Mouse (Mus musculus) erythroblast, embryonic 14.5 days (primary cell): ENCODE data around the gene Gm37240. TPM values are rescaled to one million over a fixed set of nuclear protein-coding genes. Genes with fewer than 3 reads are reported as not detected.

ENCODE experiments used
- H3K27me3 ChIP-seq: 2 replicates; pipeline ENCODE4 v1.6.1; 2012; ENCODE audit warnings: inconsistent platforms; ENCODE audit not compliant: control insufficient read depth
- H3K36me3 ChIP-seq: 2 replicates; pipeline ENCODE4 v1.6.1; 2012; ENCODE audit warnings: mild to moderate bottlenecking, inconsistent platforms; ENCODE audit not compliant: control insufficient read depth
- H3K4me1 ChIP-seq: 2 replicates; pipeline ENCODE4 v1.6.1; 2012; ENCODE audit warnings: inconsistent platforms; ENCODE audit not compliant: control insufficient read depth
- H3K4me3 ChIP-seq: replicated peaks from 2 replicates; pipeline ENCODE3; 2012; ENCODE audit warnings: moderate library complexity, mild to moderate bottlenecking, inconsistent platforms
- H3K9me3 ChIP-seq: 2 replicates; pipeline ENCODE4 v1.6.1; 2012; ENCODE audit warnings: low read length, inconsistent platforms, mixed read lengths; ENCODE audit not compliant: control insufficient read depth
- GATA1 ChIP-seq: IDR thresholded peaks from 2 replicates; pipeline ENCODE4 v1.6.1; 2012; ENCODE audit warnings: low read length, inconsistent platforms, mixed read lengths
- TAL1 ChIP-seq: IDR thresholded peaks from 3 replicates; pipeline ENCODE4 v1.6.1; 2012; ENCODE audit warnings: low read length, inconsistent platforms, mixed read lengths
- polyA plus RNA-seq: library from polyadenylated mRNA; stranded (reverse); fragments of >175 nt; gene quantifications from 2 replicates; pipeline ENCODE4 v1.2.3, GENCODE M21; 2012

The Gm37240 gene
- polyA plus RNA-seq, 1 experiment, result not detected

DNA sequence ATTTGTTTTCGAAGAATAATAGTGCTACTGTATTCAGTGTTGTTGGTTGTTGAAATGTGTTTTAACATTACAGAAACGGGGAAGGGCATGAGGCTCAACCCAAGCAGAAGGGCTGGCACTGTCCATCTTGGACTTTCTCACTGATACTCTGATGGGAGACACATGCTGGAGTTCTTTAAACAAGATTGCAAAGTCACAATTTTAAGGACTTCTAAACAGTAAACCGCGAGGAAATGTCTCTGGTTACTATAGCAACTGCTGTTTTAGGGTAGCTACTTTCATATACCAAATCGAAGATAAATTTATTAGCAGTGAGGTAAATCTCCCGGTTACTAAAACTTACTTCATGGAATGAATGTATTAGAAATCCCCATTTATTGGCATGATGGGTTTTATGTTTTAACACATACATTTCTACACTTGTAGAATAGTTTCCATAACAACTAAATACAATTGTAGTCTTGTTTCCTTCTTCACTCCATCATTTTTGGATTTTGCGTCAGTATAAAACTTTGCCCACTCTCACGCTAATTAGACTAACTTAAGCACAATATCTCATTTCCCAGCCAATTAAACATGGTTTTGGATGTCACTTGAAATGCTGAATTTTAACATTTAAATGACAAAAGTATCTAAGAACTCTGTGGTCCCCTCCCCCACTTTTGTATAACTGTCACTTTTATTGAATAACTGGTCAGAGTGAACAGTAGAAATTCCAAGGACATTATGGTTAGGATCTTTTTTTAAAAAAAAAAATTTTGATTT, 932.1 kb downstream of the Gm37240 start:
- no peak overlapping the region for H3K4me3 ChIP-seq
- H3K27me3 ChIP-seq, result no peaks in the 10 kb centered on the region
- H3K9me3 ChIP-seq, result no peaks in the 10 kb centered on the region
- TF ChIP-seq GATA1 (no peak), TAL1 (no peak)
- no peaks in the 10 kb centered on the region for H3K4me1 ChIP-seq
- H3K36me3 ChIP-seq, result peaks cover 8% of the 10 kb centered on the region

- no peak for TF ChIP-seq GATA1
- no peak for TF ChIP-seq TAL1
- Histone ChIP-seq H3K4me3 (no peak overlapping the region), H3K27me3 (no peaks in the 10 kb centered on the region)
These were observed 934.6 kb downstream of the Gm37240 start for GRCm38 (mm10) chr3:84952585-84953187.

DNA sequence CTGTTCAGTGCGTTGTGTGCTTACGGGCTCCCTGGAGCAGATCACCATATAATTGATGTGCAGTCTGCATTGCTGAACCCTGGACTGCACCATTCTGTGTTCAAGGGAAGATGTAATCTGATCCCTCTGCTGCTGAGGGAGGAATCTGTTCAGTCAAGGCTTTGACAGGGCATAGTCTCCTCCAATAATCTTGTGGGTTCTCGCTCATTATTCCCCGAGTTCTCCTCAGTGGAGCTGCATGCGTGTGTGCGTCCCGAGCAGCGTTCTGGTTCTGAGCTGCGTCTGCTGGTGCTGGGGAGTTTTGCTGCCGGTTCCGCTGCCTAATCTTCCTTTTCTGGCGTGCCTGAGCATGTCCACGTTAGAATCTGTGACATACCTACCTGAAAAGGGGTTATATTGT, 935.2 kb downstream of the Gm37240 start:
- Histone ChIP-seq H3K27me3 (no peaks in the 10 kb centered on the region), H3K4me1 (no peaks in the 10 kb centered on the region), H3K4me3 (no peak overlapping the region), H3K9me3 (no peaks in the 10 kb centered on the region), H3K36me3 (no peaks in the 10 kb centered on the region; the same call in 1 of the 2 replicates)
- TF ChIP-seq GATA1, result no peak
- TF ChIP-seq TAL1, result no peak

More at GRCm38 (mm10) chr3:84952585-84953187, 934.6 kb downstream of the Gm37240 start:
- no peaks in the 10 kb centered on the region for H3K9me3 ChIP-seq
- H3K4me1 ChIP-seq, result no peaks in the 10 kb centered on the region
- H3K36me3 ChIP-seq, result no peaks in the 10 kb centered on the region; the same call in 1 of the 2 replicates

- Histone ChIP-seq H3K9me3 (no peaks in the 10 kb centered on the region), H3K27me3 (no peaks in the 10 kb centered on the region), H3K4me1 (no peaks in the 10 kb centered on the region), H3K36me3 (no peaks in the 10 kb centered on the region; the same call in 1 of the 2 replicates), H3K4me3 (no peak overlapping the region)
- TF ChIP-seq GATA1, result no peak
- TF ChIP-seq TAL1, result no peak
These were observed 935.6 kb downstream of the Gm37240 start for GRCm38 (mm10) chr3:84951698-84952097.

DNA sequence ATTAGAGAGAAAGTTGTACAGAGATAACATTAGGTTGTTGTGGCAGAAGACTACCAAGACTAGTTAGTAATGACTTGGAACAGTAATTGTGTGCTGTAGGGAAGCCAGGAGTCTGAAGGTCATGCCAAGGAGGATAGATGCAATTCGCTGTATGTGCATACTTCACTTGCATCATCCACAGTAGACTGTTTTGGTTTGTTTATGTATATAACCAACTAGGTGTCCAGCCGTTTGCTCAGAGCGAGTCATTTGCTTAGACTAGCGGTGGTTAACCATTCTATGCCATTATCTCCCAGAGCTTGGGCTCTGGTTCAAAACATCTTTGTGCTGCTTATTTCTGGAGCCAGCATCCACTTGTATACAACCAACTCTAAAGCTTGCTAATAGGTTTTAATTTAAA, 937.9 kb downstream of the Gm37240 start:
- H3K27me3 ChIP-seq, result no peaks in the 10 kb centered on the region
- H3K36me3 ChIP-seq, result no peaks in the 10 kb centered on the region
- H3K9me3 ChIP-seq, result no peaks in the 10 kb centered on the region
- TF ChIP-seq TAL1 (no peak), GATA1 (no peak)
- H3K4me1 ChIP-seq, result peaks cover 6% of the 10 kb centered on the region
- no peak overlapping the region for H3K4me3 ChIP-seq

GRCm38 (mm10) chr3:84946381-84946780, 940.9 kb downstream of the Gm37240 start:
- Histone ChIP-seq H3K27me3 (no peaks in the 10 kb centered on the region), H3K4me3 (no peak overlapping the region), H3K36me3 (no peaks in the 10 kb centered on the region), H3K4me1 (peaks cover 6% of the 10 kb centered on the region), H3K9me3 (no peaks in the 10 kb centered on the region)
- TF ChIP-seq TAL1 (no peak), GATA1 (no peak)

- H3K36me3 ChIP-seq, result no peaks in the 10 kb centered on the region
- peaks cover 6% of the 10 kb centered on the region for H3K4me1 ChIP-seq
- H3K9me3 ChIP-seq, result no peaks in the 10 kb centered on the region
- no peak overlapping the region for H3K4me3 ChIP-seq
- TF ChIP-seq GATA1 (no peak), TAL1 (no peak)
- no peaks in the 10 kb centered on the region for H3K27me3 ChIP-seq
These were observed 942.4 kb downstream of the Gm37240 start for GRCm38 (mm10) chr3:84944933-84945332.

- Histone ChIP-seq H3K4me3 (no peak overlapping the region), H3K4me1 (peaks cover 7% of the 10 kb centered on the region), H3K9me3 (no peaks in the 10 kb centered on the region), H3K36me3 (no peaks in the 10 kb centered on the region), H3K27me3 (no peaks in the 10 kb centered on the region)
- TF ChIP-seq TAL1, result no peak
- no peak for TF ChIP-seq GATA1
These were observed 949.7 kb downstream of the Gm37240 start for GRCm38 (mm10) chr3:84937360-84938355.
